Mouse (Mus musculus) telencephalon, adult 2 months (tissue): ENCODE data around the gene Pdzk1.

Experiments used
- DNase-seq: peaks from one replicate; pipeline ENCODE4 v3.0.0-alpha.2; 2011; ENCODE audit warnings: low read depth, low spot score

Pdzk1 gene

GRCm38 (mm10) chr3:96834587-96835348 lies 5.7 kb downstream of the Pdzk1 start:
- DNase-seq: no peak

GRCm38 (mm10) chr3:96836414-96836813 lies 7.3 kb downstream of the Pdzk1 start:
- no peak for DNase-seq

- DNase-seq: no peak
These were observed 10.0 kb downstream of the Pdzk1 start for GRCm38 (mm10) chr3:96838996-96839645.

- DNase-seq: no peak
These were observed 16.1 kb downstream of the Pdzk1 start for GRCm38 (mm10) chr3:96845191-96845590.

GRCm38 (mm10) chr3:96845806-96846205 lies 16.7 kb downstream of the Pdzk1 start:
- DNase-seq: no peak

- no peak for DNase-seq
These were observed 17.9 kb downstream of the Pdzk1 start for GRCm38 (mm10) chr3:96846985-96847384.

GRCm38 (mm10) chr3:96847661-96848060 lies 18.6 kb downstream of the Pdzk1 start:
- DNase-seq: no peak

- DNase-seq: no peak
These were observed 19.4 kb downstream of the Pdzk1 start for GRCm38 (mm10) chr3:96848470-96848869.

- DNase-seq: no peak
These were observed 20.2 kb downstream of the Pdzk1 start for GRCm38 (mm10) chr3:96849168-96849727.

- no peak for DNase-seq
These were observed 23.5 kb downstream of the Pdzk1 start for GRCm38 (mm10) chr3:96852561-96852960.

- DNase-seq: no peak
These were observed 25.3 kb downstream of the Pdzk1 start for GRCm38 (mm10) chr3:96854376-96854775.

- DNase-seq: no peak
These were observed 26.7 kb downstream of the Pdzk1 start for GRCm38 (mm10) chr3:96855833-96856232.

GRCm38 (mm10) chr3:96860498-96860897 lies 31.4 kb downstream of the Pdzk1 start:
- no peak for DNase-seq

GRCm38 (mm10) chr3:96867863-96868262 lies 38.8 kb downstream of the Pdzk1 start:
- no peak for DNase-seq

GRCm38 (mm10) chr3:96868566-96868965 lies 39.5 kb downstream of the Pdzk1 start:
- DNase-seq: no peak

GRCm38 (mm10) chr3:96869091-96869490 lies 40.0 kb downstream of the Pdzk1 start:
- DNase-seq: no peak

GRCm38 (mm10) chr3:96870270-96870669 lies 41.2 kb downstream of the Pdzk1 start:
- peak; percentile 41 for DNase-seq

GRCm38 (mm10) chr3:96871070-96871469 lies 42.0 kb downstream of the Pdzk1 start:
- no peak for DNase-seq

- no peak for DNase-seq
These were observed 43.4 kb downstream of the Pdzk1 start for GRCm38 (mm10) chr3:96872501-96872900.

GRCm38 (mm10) chr3:96874808-96875571 lies 45.9 kb downstream of the Pdzk1 start:
- DNase-seq: no peak

- DNase-seq: no peak
These were observed 50.5 kb downstream of the Pdzk1 start for GRCm38 (mm10) chr3:96879536-96879935.

- DNase-seq: no peak
These were observed 51.3 kb downstream of the Pdzk1 start for GRCm38 (mm10) chr3:96880385-96880784.
